Mouse (Mus musculus): Measurements from ENCODE around the gene Olfr993.

The Olfr993 gene

GRCm38 (mm10) chr2:85414777-85415176, at the start of gene Olfr993:
Gene Olfr993, minus strand, starts transcription at chr2:85414877.
- TF ChIP-seq GATA4 (IDR thresholded peaks at IDR 0.05; ENCODE audit: insufficient replicate concordance, low read length) = no peak

- TF ChIP-seq GATA4 (IDR thresholded peaks at IDR 0.05; ENCODE audit: insufficient replicate concordance, low read length) = no peak
Observed at GRCm38 (mm10) chr2:85443539-85443938, 28.9 kb upstream of the Olfr993 start, which contains the start of gene Olfr995. Gene Olfr995, minus strand, starts transcription at chr2:85443639.

- TF ChIP-seq GATA4 (IDR thresholded peaks at IDR 0.05; ENCODE audit: insufficient replicate concordance, low read length) = no peak
Observed at GRCm38 (mm10) chr2:85442546-85442945, 27.9 kb upstream of the Olfr993 start.

- TF ChIP-seq GATA4 (IDR thresholded peaks at IDR 0.05; ENCODE audit: insufficient replicate concordance, low read length) = no peak
Observed at GRCm38 (mm10) chr2:85436351-85436750, 21.7 kb upstream of the Olfr993 start, which contains the start of gene Olfr994. Gene Olfr994, minus strand, starts transcription at chr2:85436451.

GRCm38 (mm10) chr2:85425893-85426292, 11.2 kb upstream of the Olfr993 start:
- TF ChIP-seq GATA4 (IDR thresholded peaks at IDR 0.05; ENCODE audit: insufficient replicate concordance, low read length) = no peak

- no peak for TF ChIP-seq GATA4 (IDR thresholded peaks at IDR 0.05; ENCODE audit: insufficient replicate concordance, low read length)
Observed at GRCm38 (mm10) chr2:85409369-85409768, 5.3 kb downstream of the Olfr993 start, which contains the start of gene Olfr992. Gene Olfr992, minus strand, starts transcription at chr2:85409469.
